Mouse (Mus musculus): Measurements from ENCODE around the gene Olfr700.

DNA sequence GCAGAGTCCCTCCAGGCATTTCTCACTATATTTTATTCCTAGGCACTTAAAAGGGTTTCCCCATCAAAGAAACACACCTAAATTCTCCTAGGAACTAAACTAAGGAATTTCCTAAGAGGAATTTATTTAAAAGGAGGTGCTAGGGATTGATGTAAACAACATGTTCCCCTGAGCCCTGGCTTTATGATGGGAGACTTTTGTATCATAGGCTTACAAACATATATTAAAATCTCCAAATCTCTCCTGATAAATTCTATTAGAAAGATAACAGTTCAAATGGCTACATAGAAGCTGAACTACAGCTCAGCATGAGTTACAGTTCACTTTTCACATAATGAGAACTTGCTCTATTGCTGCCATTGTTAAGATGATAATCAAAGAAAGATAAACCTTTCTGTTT is 25.2 kb upstream of the Olfr700 start, which contains the start of gene Olfr702:
- TF ChIP-seq CTCF (IDR thresholded peaks at IDR 0.05; ENCODE audit: control insufficient read depth, insufficient read depth, insufficient replicate concordance, low read depth, low read length): no peak
- no peak for TF ChIP-seq POLR2A (IDR thresholded peaks at IDR 0.05; ENCODE audit: control insufficient read depth, low read depth, low read length)

Measured in testis, adult 2 months (tissue).